Mouse (Mus musculus): ENCODE results near the gene Fcrl1. TPM values are rescaled to one million over a fixed set of nuclear protein-coding genes. Genes with fewer than 3 reads are reported as not detected.

The Fcrl1 gene
- polyA plus RNA-seq (2012; rRNA removed): 0.07 and 0.29 TPM in 2 replicates

DNA sequence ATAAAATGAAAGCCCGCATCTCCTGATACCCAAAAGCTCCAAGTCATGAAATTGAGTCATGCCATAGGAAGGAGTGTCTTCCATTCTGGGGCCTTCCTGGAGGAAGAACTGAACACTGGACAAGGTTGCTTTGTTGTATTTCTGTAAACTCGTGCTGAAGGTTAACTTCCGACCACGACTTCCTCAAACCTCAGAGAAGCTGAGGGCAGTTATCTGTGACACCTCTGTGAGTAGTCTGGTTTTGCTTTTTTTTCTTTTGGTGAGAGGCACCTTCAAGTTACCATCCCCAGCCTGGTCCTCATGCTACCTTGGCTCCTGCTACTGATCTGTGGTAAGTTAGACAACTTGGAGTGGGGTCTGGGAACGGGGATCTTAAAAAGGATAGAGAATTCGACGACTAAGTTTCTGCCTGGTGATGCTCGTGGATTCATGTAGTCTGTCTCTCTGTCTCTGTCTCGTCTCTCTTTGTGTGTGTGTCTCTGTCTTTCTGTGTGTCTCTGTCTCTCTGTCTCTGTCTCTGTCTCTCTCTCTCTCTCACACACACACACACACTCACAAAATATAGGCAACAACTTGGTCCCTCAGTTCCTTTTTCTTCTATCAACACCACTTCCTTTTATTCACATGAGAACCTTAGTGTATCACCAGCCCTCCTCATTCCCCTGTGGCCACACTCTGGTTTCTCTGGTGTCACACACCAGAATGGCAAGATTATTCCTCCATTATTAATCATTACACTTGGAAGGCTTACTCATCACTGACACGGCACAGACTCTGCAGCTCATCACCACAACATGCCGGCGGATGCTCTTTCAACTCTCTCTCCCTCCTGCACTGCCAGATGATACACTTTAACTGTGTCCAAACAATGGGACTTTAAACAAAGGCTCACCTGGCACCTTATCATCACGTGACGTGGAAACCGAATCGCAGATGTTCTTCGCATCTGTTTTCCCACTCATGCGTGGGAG lies at the start of gene Fcrl1:
Gene Fcrl1, plus strand, starts transcription at position 193 of the 971 bp plus-strand sequence.

DNA sequence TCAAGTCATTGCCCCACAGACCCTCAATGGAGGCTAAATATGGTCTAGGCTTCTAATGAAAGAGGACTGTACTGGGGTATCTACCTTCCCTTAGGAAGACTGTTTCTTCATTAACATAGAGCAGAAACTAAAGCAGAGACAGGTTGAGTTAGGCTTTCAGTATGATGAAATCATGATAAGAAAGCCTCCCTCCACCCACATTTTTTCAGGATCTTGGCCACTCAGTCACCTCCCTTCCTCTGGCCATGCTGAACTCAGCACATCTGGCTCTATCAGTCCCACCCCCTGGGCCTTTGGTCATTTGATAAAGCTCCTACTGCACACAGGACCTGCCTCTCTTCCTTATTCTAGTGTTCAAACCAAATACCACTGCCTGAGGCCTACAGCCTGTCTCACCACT lies 18.6 kb upstream of the Fcrl1 start, which contains the start of gene Cd5l:
Gene Cd5l, plus strand, starts transcription at position 301 of the 400 bp plus-strand sequence.

DNA sequence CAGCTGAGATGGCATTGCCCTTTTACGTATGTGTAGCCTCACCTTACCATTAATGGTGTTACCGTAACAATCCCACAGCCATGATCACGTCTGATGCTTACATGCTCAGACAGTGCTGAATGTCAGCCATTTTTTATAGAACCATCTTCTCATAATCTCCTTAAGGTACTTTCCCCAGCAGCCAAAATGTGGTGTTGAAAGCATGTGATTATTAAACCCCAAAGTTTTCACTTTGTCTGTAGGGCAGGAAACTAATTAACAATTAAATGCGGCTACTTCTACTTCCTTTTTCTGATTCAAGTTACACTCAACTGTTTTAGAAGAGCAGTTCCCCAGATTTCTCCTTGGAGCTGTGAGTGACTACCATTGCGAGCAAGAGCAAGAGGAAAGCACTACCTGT lies 59.3 kb downstream of the Fcrl1 start, which contains the start of gene Fcrl5:
Gene Fcrl5, plus strand, starts transcription at position 295 of the 400 bp plus-strand sequence.

Other genes with a start within 250 kb of the Fcrl1 start
- gene Kirrel, start 201.6 kb upstream of the Fcrl1 start, polyA plus RNA-seq (2012; rRNA removed): 21.3 and 39.6 TPM in 2 replicates
- 5.6 and 5.8 TPM in 2 replicates for gene Fcrls, start 112.6 kb upstream of the Fcrl1 start, polyA plus RNA-seq (2012; rRNA removed)
- gene Cd5l, start 18.5 kb upstream of the Fcrl1 start, polyA plus RNA-seq (2012; rRNA removed): 0.35 and 0.89 TPM in 2 replicates
- not detected in 2 replicates for gene Fcrl5, start 59.4 kb downstream of the Fcrl1 start, polyA plus RNA-seq (2012; rRNA removed)
- 12.4 and 12.7 TPM in 2 replicates for gene Etv3, start 149.0 kb downstream of the Fcrl1 start, polyA plus RNA-seq (2012; rRNA removed)
- 19.2 and 24.8 TPM in 2 replicates for gene Arhgef11, start 241.2 kb downstream of the Fcrl1 start, polyA plus RNA-seq (2012; rRNA removed)

Measured in central nervous system, embryonic 11.5 days (tissue).